Mouse (Mus musculus) heart, embryonic 16.5 days (tissue): Measurements from ENCODE around the gene Apoc2. TPM values are rescaled to one million over a fixed set of nuclear protein-coding genes. Genes with fewer than 3 reads are reported as not detected.

Experiments
- ATAC-seq: fragments of 200-750 bp; cut with Nextera tagmentation; replicated peaks from 2 replicates; pipeline ENCODE4 v1.8.0; 2017; ENCODE audit warnings: moderate number of reproducible peaks; ENCODE audit not compliant: insufficient read depth, low FRiP score; ENCODE audit errors: extremely low read depth
- H3K27ac ChIP-seq: fragments of 300-500 bp; sonication (generic); 2 replicates; pipeline ENCODE4 v1.5.1; 2014; ENCODE audit warnings: mild to moderate bottlenecking, low read length, control low read depth, moderate library complexity
- H3K27me3 ChIP-seq: fragments of 300-500 bp; sonication (generic); 2 replicates; pipeline ENCODE4 v1.6.1; 2014; ENCODE audit warnings: low read length, mixed read lengths; ENCODE audit not compliant: control insufficient read depth, insufficient read depth
- H3K36me3 ChIP-seq: fragments of 300-500 bp; sonication (generic); 2 replicates; pipeline ENCODE4 v1.6.1; 2014; ENCODE audit not compliant: control insufficient read depth, insufficient read depth
- H3K4me1 ChIP-seq: fragments of 300-500 bp; sonication (generic); 2 replicates; pipeline ENCODE4 v1.6.1; 2014; ENCODE audit warnings: low read length, mixed read lengths; ENCODE audit not compliant: control insufficient read depth, insufficient read depth
- H3K4me2 ChIP-seq: fragments of 300-500 bp; sonication (generic); 2 replicates; pipeline ENCODE4 v1.6.1; 2014; ENCODE audit warnings: low read depth, mild to moderate bottlenecking, control low read depth, low read length
- H3K4me3 ChIP-seq: fragments of 300-500 bp; sonication (generic); 2 replicates; pipeline ENCODE4 v1.5.1; 2014; ENCODE audit warnings: mild to moderate bottlenecking, control low read depth, low read length
- H3K9ac ChIP-seq: fragments of 300-500 bp; sonication (generic); 2 replicates; pipeline ENCODE4 v1.6.1; 2014; ENCODE audit warnings: low read length, control low read depth
- H3K9me3 ChIP-seq: fragments of 300-500 bp; sonication (generic); replicated peaks from 2 replicates; pipeline ENCODE4 v1.6.1; 2016; ENCODE audit warnings: low read length; ENCODE audit not compliant: control insufficient read depth
- WGBS: fragments of 180-500 bp; shearing (Covaris S2); extraction: QIAGEN DNeasy Blood & Tissue Kit; methylation state at CpG from one replicate; pipeline ENCODE4 v1.1.7; 2014; 5-methylcytosine and 5-hydroxymethylcytosine counted together
- polyA plus RNA-seq: library from polyadenylated mRNA; unstranded; fragments of >200 nt; fragmentation: Nextera tagmentation; extraction: Ambion mirVana; gene quantifications from 2 replicates; pipeline ENCODE4 v1.2.1, GENCODE M21; 2015

The Apoc2 gene
- polyA plus RNA-seq, 1 experiment from 2014 or later = 1.2 TPM

- Histone ChIP-seq H3K4me2 (peak within 1 kb of the TSS; percentile 89), H3K4me1 (peaks cover 19% of the 10 kb centered on the region), H3K36me3 (peaks cover 27% of the 10 kb centered on the region)
These were observed 37.7 kb upstream of the Apoc2 start, which contains the start of gene Tomm40 for GRCm38 (mm10) chr7:19715239-19716054. Tomm40 (minus strand) TSS chr7:19715438.

GRCm38 (mm10) chr7:19714836-19715235 lies 37.1 kb upstream of the Apoc2 start:
- Histone ChIP-seq H3K4me3 (peak overlapping the region; percentile 100), H3K27me3 (no peaks in the 10 kb centered on the region), H3K4me1 (peaks cover 19% of the 10 kb centered on the region), H3K9ac (peak overlapping the region; percentile 97), H3K36me3 (peaks cover 25% of the 10 kb centered on the region), H3K4me2 (peak overlapping the region; percentile 89), H3K27ac (peak overlapping the region; percentile 87), H3K9me3 (no peaks in the 10 kb centered on the region)
- WGBS = under 1% methylated on average over 39 of the region's 39 CpGs
- ATAC-seq = no peak

More at GRCm38 (mm10) chr7:19715239-19716054, 37.7 kb upstream of the Apoc2 start, which contains the start of gene Tomm40:
- Histone ChIP-seq H3K27ac (peak within 1 kb of the TSS; percentile 87), H3K9me3 (peaks cover under 1% of the 10 kb centered on the region), H3K27me3 (no peaks in the 10 kb centered on the region), H3K9ac (peak within 1 kb of the TSS; percentile 97), H3K4me3 (peak within 1 kb of the TSS; percentile 100)
- peak; percentile 98 for ATAC-seq
- WGBS = under 1% methylated on average over 54 of the region's 59 CpGs

GRCm38 (mm10) chr7:19713598-19713997 lies 35.9 kb upstream of the Apoc2 start:
- H3K4me2 ChIP-seq = no peak overlapping the region
- H3K4me3 ChIP-seq = no peak overlapping the region
- H3K4me1 ChIP-seq = peaks cover 19% of the 10 kb centered on the region
- no peak for ATAC-seq
- H3K36me3 ChIP-seq = peaks cover 38% of the 10 kb centered on the region
- no peaks in the 10 kb centered on the region for H3K27me3 ChIP-seq
- H3K9me3 ChIP-seq = no peaks in the 10 kb centered on the region
- no peak overlapping the region for H3K9ac ChIP-seq
- H3K27ac ChIP-seq = no peak overlapping the region
- 89% methylated on average over 9 of the region's 9 CpGs for WGBS

- WGBS = 44% methylated on average over 4 of the region's 4 CpGs
- no peak for ATAC-seq
- Histone ChIP-seq H3K36me3 (peaks cover 38% of the 10 kb centered on the region), H3K4me1 (peaks cover 19% of the 10 kb centered on the region), H3K4me3 (no peak overlapping the region), H3K4me2 (no peak overlapping the region), H3K9ac (no peak overlapping the region), H3K27me3 (no peaks in the 10 kb centered on the region), H3K27ac (no peak overlapping the region), H3K9me3 (no peaks in the 10 kb centered on the region)
These were observed 35.5 kb upstream of the Apoc2 start for GRCm38 (mm10) chr7:19713196-19713595.

- Histone ChIP-seq H3K27me3 (no peaks in the 10 kb centered on the region), H3K27ac (no peak overlapping the region), H3K4me3 (no peak overlapping the region), H3K9me3 (no peaks in the 10 kb centered on the region), H3K9ac (no peak overlapping the region), H3K4me1 (peaks cover 19% of the 10 kb centered on the region), H3K36me3 (peaks cover 44% of the 10 kb centered on the region), H3K4me2 (no peak overlapping the region)
- ATAC-seq = no peak
- WGBS = 70% methylated on average over 4 of the region's 4 CpGs
These were observed 34.7 kb upstream of the Apoc2 start for GRCm38 (mm10) chr7:19712414-19712813.

- 89% methylated on average over 10 of the region's 10 CpGs for WGBS
- Histone ChIP-seq H3K9ac (no peak overlapping the region), H3K4me1 (peaks cover 12% of the 10 kb centered on the region), H3K9me3 (no peaks in the 10 kb centered on the region), H3K36me3 (peaks cover 51% of the 10 kb centered on the region), H3K27ac (no peak overlapping the region), H3K27me3 (no peaks in the 10 kb centered on the region), H3K4me3 (no peak overlapping the region), H3K4me2 (no peak overlapping the region)
- ATAC-seq = no peak
These were observed 32.9 kb upstream of the Apoc2 start for GRCm38 (mm10) chr7:19710650-19711049.

- no peak for ATAC-seq
- 96% methylated on average over 7 of the region's 7 CpGs for WGBS
- Histone ChIP-seq H3K36me3 (peaks cover 38% of the 10 kb centered on the region), H3K27ac (no peak overlapping the region), H3K9ac (no peak overlapping the region), H3K4me1 (peaks cover 8% of the 10 kb centered on the region), H3K4me3 (no peak overlapping the region), H3K4me2 (no peak overlapping the region), H3K9me3 (no peaks in the 10 kb centered on the region), H3K27me3 (no peaks in the 10 kb centered on the region)
These were observed 27.5 kb upstream of the Apoc2 start for GRCm38 (mm10) chr7:19705271-19705670.

GRCm38 (mm10) chr7:19704475-19704874 lies 26.7 kb upstream of the Apoc2 start:
- Histone ChIP-seq H3K36me3 (peaks cover 33% of the 10 kb centered on the region), H3K9ac (no peak overlapping the region), H3K4me1 (peaks cover 13% of the 10 kb centered on the region), H3K9me3 (no peaks in the 10 kb centered on the region), H3K27me3 (no peaks in the 10 kb centered on the region), H3K4me2 (no peak overlapping the region), H3K4me3 (no peak overlapping the region), H3K27ac (no peak overlapping the region)
- no peak for ATAC-seq
- 88% methylated on average over 4 of the region's 4 CpGs for WGBS

GRCm38 (mm10) chr7:19702859-19703555 lies 25.3 kb upstream of the Apoc2 start:
- Histone ChIP-seq H3K9me3 (no peaks in the 10 kb centered on the region), H3K4me1 (peaks cover 27% of the 10 kb centered on the region), H3K27ac (no peak overlapping the region), H3K36me3 (peaks cover 24% of the 10 kb centered on the region), H3K27me3 (no peaks in the 10 kb centered on the region), H3K4me2 (no peak overlapping the region), H3K4me3 (no peak overlapping the region), H3K9ac (no peak overlapping the region)
- ATAC-seq = no peak
- WGBS = 86% methylated on average over 16 of the region's 16 CpGs
